Mouse (Mus musculus) WW6 (cell line): ENCODE data around the gene Nlrp6.

Source experiments
- DNase-seq: peaks from one replicate; pipeline ENCODE4 v3.0.0-alpha.2; 2013; ENCODE audit warnings: low read depth, low spot score

Gene Nlrp6

GRCm38 (mm10) chr7:140912846-140913482, 7.7 kb upstream of the Nlrp6 start:
- no peak for DNase-seq

GRCm38 (mm10) chr7:140914031-140914690, 6.5 kb upstream of the Nlrp6 start:
- DNase-seq = no peak

- DNase-seq = no peak
Measured at GRCm38 (mm10) chr7:140919911-140920310, 791 bp upstream of the Nlrp6 start.

- DNase-seq = no peak
Measured at GRCm38 (mm10) chr7:140921225-140921975, 698 bp downstream of the Nlrp6 start.

GRCm38 (mm10) chr7:140922398-140923069, 1.8 kb downstream of the Nlrp6 start:
- no peak for DNase-seq

GRCm38 (mm10) chr7:140923070-140923775, 2.5 kb downstream of the Nlrp6 start:
- DNase-seq = no peak

- no peak for DNase-seq
Measured at GRCm38 (mm10) chr7:140927181-140927580, 6.5 kb downstream of the Nlrp6 start.

GRCm38 (mm10) chr7:140938436-140938835, 17.7 kb downstream of the Nlrp6 start:
- DNase-seq = no peak

- DNase-seq = no peak
Measured at GRCm38 (mm10) chr7:140938896-140939295, 18.2 kb downstream of the Nlrp6 start.

GRCm38 (mm10) chr7:140939669-140940171, 19.0 kb downstream of the Nlrp6 start:
- no peak for DNase-seq

GRCm38 (mm10) chr7:140941222-140942051, 20.7 kb downstream of the Nlrp6 start, which contains the start of gene Pgghg:
Gene Pgghg, plus strand, starts transcription at chr7:140941391.
- DNase-seq = no peak

- no peak for DNase-seq
Measured at GRCm38 (mm10) chr7:140942341-140942740, 21.6 kb downstream of the Nlrp6 start.

GRCm38 (mm10) chr7:140942811-140943210, 22.1 kb downstream of the Nlrp6 start:
- no peak for DNase-seq

GRCm38 (mm10) chr7:140943356-140943755, 22.7 kb downstream of the Nlrp6 start:
- DNase-seq = no peak

GRCm38 (mm10) chr7:140944236-140944635, 23.5 kb downstream of the Nlrp6 start:
- no peak for DNase-seq

- DNase-seq = no peak
Measured at GRCm38 (mm10) chr7:140945247-140945646, 24.5 kb downstream of the Nlrp6 start.

GRCm38 (mm10) chr7:140946311-140946710, 25.6 kb downstream of the Nlrp6 start:
- no peak for DNase-seq

GRCm38 (mm10) chr7:140946980-140947379, 26.3 kb downstream of the Nlrp6 start:
- no peak for DNase-seq

GRCm38 (mm10) chr7:140948161-140948560, 27.5 kb downstream of the Nlrp6 start:
- DNase-seq = no peak

- DNase-seq = no peak
Measured at GRCm38 (mm10) chr7:140949255-140949654, 28.6 kb downstream of the Nlrp6 start.
